Mouse (Mus musculus) adrenal gland, adult 2 months (tissue): ENCODE data around the gene Stk11ip. TPM values are rescaled to one million over a fixed set of nuclear protein-coding genes. Genes with fewer than 3 reads are reported as not detected.

ENCODE experiments used
- DNase-seq: peaks from one replicate; pipeline ENCODE4 v3.0.0; 2021
- polyA plus RNA-seq: library from polyadenylated mRNA; depleted of rRNA; stranded (reverse); fragments of >200 nt; gene quantifications from 2 replicates; pipeline ENCODE4 v1.2.3, GENCODE M21; 2012; rRNA removed
- total RNA-seq, 2 experiments: library from RNA; stranded (reverse); gene quantifications; 2 replicates each; pipeline ENCODE4 v1.2.3; 2021

Gene Stk11ip
- total and polyA plus RNA-seq, 3 experiments = 16.6 to 59.5 (median 19.3) TPM

- DNase-seq = no peak
These were observed 49.1 kb downstream of the Stk11ip start for GRCm38 (mm10) chr1:75570403-75570802.

- DNase-seq = no peak
These were observed 51.4 kb downstream of the Stk11ip start for GRCm38 (mm10) chr1:75572776-75573175.

- no peak for DNase-seq
These were observed 52.4 kb downstream of the Stk11ip start for GRCm38 (mm10) chr1:75573715-75574114.

GRCm38 (mm10) chr1:75574476-75575310 is 53.4 kb downstream of the Stk11ip start:
- no peak for DNase-seq

GRCm38 (mm10) chr1:75581936-75582624 is 60.8 kb downstream of the Stk11ip start:
- DNase-seq = no peak

- DNase-seq = no peak
These were observed 61.3 kb downstream of the Stk11ip start for GRCm38 (mm10) chr1:75582625-75582956.

GRCm38 (mm10) chr1:75583034-75583433 is 61.7 kb downstream of the Stk11ip start:
- DNase-seq = no peak

GRCm38 (mm10) chr1:75586791-75587190 is 65.5 kb downstream of the Stk11ip start:
- no peak for DNase-seq

Other genes starting within 250 kb of the Stk11ip start
- 100 to 1,000 TPM; 127 to 192 TPM for gene Resp18, start 243.1 kb upstream of the Stk11ip start, total RNA-seq
- gene Resp18, start 243.1 kb upstream of the Stk11ip start, polyA plus RNA-seq = 46.3 and 69.6 TPM in 2 replicates
- gene Dnpep, start 203.5 kb upstream of the Stk11ip start, total RNA-seq = 100 to 1,000 TPM in 1 of 2 experiments, 10 to 100 TPM in 1; 85.2 to 100 TPM
- gene Dnpep, start 203.5 kb upstream of the Stk11ip start, polyA plus RNA-seq = 149 and 179 TPM in 2 replicates
- gene Des, start 161.2 kb upstream of the Stk11ip start, total RNA-seq = 10 to 100 TPM; 16.6 to 31.8 TPM
- gene Des, start 161.2 kb upstream of the Stk11ip start, polyA plus RNA-seq = 17.2 and 18.6 TPM in 2 replicates
- gene Speg, start 146.2 kb upstream of the Stk11ip start, total RNA-seq = 10 to 100 TPM in 1 of 2 experiments, 1 to 10 TPM in 1; 9.9 to 15.2 TPM
- 56.5 and 93.7 TPM in 2 replicates for gene Speg, start 146.2 kb upstream of the Stk11ip start, polyA plus RNA-seq
- 10 to 100 TPM; 69.1 to 77.7 TPM for gene Gmppa, start 85.6 kb upstream of the Stk11ip start, total RNA-seq
- gene Gmppa, start 85.6 kb upstream of the Stk11ip start, polyA plus RNA-seq = 137 and 189 TPM in 2 replicates
- 1 to 10 TPM; 3.7 to 6.8 TPM for gene Asic4, start 71.1 kb upstream of the Stk11ip start, total RNA-seq
- 9.5 and 13.6 TPM in 2 replicates for gene Asic4, start 71.1 kb upstream of the Stk11ip start, polyA plus RNA-seq
- 10 to 100 TPM; 50.9 to 57.8 TPM for gene Chpf, start 42.2 kb upstream of the Stk11ip start, total RNA-seq
- gene Chpf, start 42.2 kb upstream of the Stk11ip start, polyA plus RNA-seq = 250 and 268 TPM in 2 replicates
- 1 to 10 TPM; 2.5 to 2.8 TPM for gene Tmem198, start 42.0 kb upstream of the Stk11ip start, total RNA-seq
- 15.0 and 17.4 TPM in 2 replicates for gene Tmem198, start 42.0 kb upstream of the Stk11ip start, polyA plus RNA-seq
- gene Obsl1, start 15.1 kb upstream of the Stk11ip start, total RNA-seq = 10 to 100 TPM; 35.9 to 56.6 TPM
- 81.5 and 101 TPM in 2 replicates for gene Obsl1, start 15.1 kb upstream of the Stk11ip start, polyA plus RNA-seq
- gene Inha, start 14.5 kb upstream of the Stk11ip start, total RNA-seq = 10 to 100 TPM; 15.0 to 38.5 TPM
- 193 and 227 TPM in 2 replicates for gene Inha, start 14.5 kb upstream of the Stk11ip start, polyA plus RNA-seq
- 100 to 1,000 TPM in 1 of 2 experiments, 10 to 100 TPM in 1; 90.4 to 111 TPM for gene Slc4a3, start 24.7 kb downstream of the Stk11ip start, total RNA-seq
- gene Slc4a3, start 24.7 kb downstream of the Stk11ip start, polyA plus RNA-seq = 340 and 381 TPM in 2 replicates